Mouse (Mus musculus) kidney, adult 2 months (tissue): Measurements from ENCODE around the gene Aanat.

ENCODE experiments used
- CTCF ChIP-seq: fragments of 200-500 bp; conservative IDR thresholded peaks from 2 replicates; pipeline ENCODE4 v1.5.1; 2011; ENCODE audit warnings: low read depth, mild to moderate bottlenecking, control low read depth, low read length, moderate library complexity, mixed read lengths; ENCODE audit not compliant: insufficient read depth, insufficient read length
- POLR2A ChIP-seq: fragments of 200-500 bp; IDR thresholded peaks from one replicate; pipeline ENCODE4 v1.6.1; 2011; ENCODE audit warnings: low read depth, low read length, control low read depth

GRCm38 (mm10) chr11:116580711-116581375 is 5.4 kb upstream of the Aanat start:
- no peak for TF ChIP-seq CTCF
- TF ChIP-seq POLR2A: no peak
